Comparison of ENCODE assay signal across 8 mouse cellular contexts in the genomic region with DNA sequence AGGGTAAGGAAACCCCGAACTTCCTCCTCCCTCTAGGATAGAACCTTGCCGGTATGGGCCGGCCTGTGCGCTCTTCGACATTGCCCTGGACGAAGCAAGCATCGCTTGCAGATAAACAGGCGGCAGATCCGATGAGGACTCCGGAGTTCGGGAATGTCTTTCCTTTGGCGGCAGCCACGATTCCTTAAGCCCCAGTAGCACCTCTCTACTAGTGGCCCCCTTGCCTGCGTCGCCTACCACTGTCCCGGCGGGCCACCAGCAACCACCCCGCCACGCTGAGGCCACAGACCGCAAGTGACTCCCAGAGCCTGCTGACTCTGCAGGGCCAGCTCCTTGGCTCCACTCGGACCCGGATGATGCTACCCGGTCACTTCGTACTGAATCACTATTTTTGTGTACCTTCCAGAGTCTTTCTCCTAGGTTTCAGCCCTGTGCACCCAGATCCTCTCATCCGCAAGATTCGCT. TPM values are rescaled to one million over a fixed set of nuclear protein-coding genes. Genes with fewer than 3 reads are reported as not detected.
A peak's percentile ranks its signal among the peaks of the same experiment; 100 is the strongest.
DNase-seq lines count a peak whose midpoint lies in the region; ATAC-seq lines count a peak whose summit lies in the region.

No protein-coding gene starts in this region.

- ATAC-seq in forebrain, embryonic 12.5 days (ENCODE audit: low FRiP score) = no peak
- no peak for ATAC-seq in hindbrain, embryonic 15.5 days (ENCODE audit: low FRiP score, low read depth)
- ATAC-seq in liver, embryonic 15.5 days (ENCODE audit: insufficient read depth) = no peak

- 2% methylated on average over 26 of the region's 26 CpGs for WGBS in forebrain, embryonic 12.5 days
- under 1% methylated on average over 26 of the region's 26 CpGs for WGBS in hindbrain, embryonic 15.5 days
- under 1% methylated on average over 26 of the region's 26 CpGs for WGBS in liver, embryonic 15.5 days (ENCODE audit: insufficient replicate concordance)

- H3K27me3 ChIP-seq in forebrain, embryonic 12.5 days = peaks cover 12% of the 10 kb centered on the region; the same call in 1 of the 2 replicates
- no peaks in the 10 kb centered on the region for H3K27me3 ChIP-seq in hindbrain, embryonic 15.5 days
- H3K27me3 ChIP-seq in liver, embryonic 15.5 days = peaks cover 91% of the 10 kb centered on the region

- H3K9me3 ChIP-seq in forebrain, embryonic 12.5 days = no peaks in the 10 kb centered on the region
- H3K9me3 ChIP-seq in hindbrain, embryonic 15.5 days = no peaks in the 10 kb centered on the region
- H3K9me3 ChIP-seq in liver, embryonic 15.5 days (replicated peaks) = no peaks in the 10 kb centered on the region

- peak overlapping the region; percentile 85 for H3K4me3 ChIP-seq in forebrain, embryonic 12.5 days (replicated peaks)
- H3K4me3 ChIP-seq in hindbrain, embryonic 15.5 days = peak overlapping the region; percentile 93
- peak overlapping the region; percentile 51 for H3K4me3 ChIP-seq in liver, embryonic 15.5 days (replicated peaks)

- no peaks in the 10 kb centered on the region for H3K36me3 ChIP-seq in forebrain, embryonic 12.5 days (replicated peaks)
- no peaks in the 10 kb centered on the region for H3K36me3 ChIP-seq in hindbrain, embryonic 15.5 days
- no peaks in the 10 kb centered on the region for H3K36me3 ChIP-seq in liver, embryonic 15.5 days (replicated peaks)

- H3K4me1 ChIP-seq in forebrain, embryonic 12.5 days = peaks cover 56% of the 10 kb centered on the region
- H3K4me1 ChIP-seq in hindbrain, embryonic 15.5 days (replicated peaks) = peaks cover 50% of the 10 kb centered on the region
- no peaks in the 10 kb centered on the region for H3K4me1 ChIP-seq in liver, embryonic 15.5 days (replicated peaks)

- peak overlapping the region; percentile 100 for H3K27ac ChIP-seq in forebrain, embryonic 12.5 days
- H3K27ac ChIP-seq in hindbrain, embryonic 15.5 days (replicated peaks) = peak overlapping the region; percentile 99
- H3K27ac ChIP-seq in liver, embryonic 15.5 days (replicated peaks) = no peak overlapping the region

- H3K9ac ChIP-seq in forebrain, embryonic 12.5 days = peak overlapping the region; percentile 98
- H3K9ac ChIP-seq in hindbrain, embryonic 15.5 days = peak overlapping the region; percentile 98
- H3K9ac ChIP-seq in liver, embryonic 15.5 days = no peak overlapping the region

- peak overlapping the region; percentile 89 for H3K4me2 ChIP-seq in forebrain, embryonic 12.5 days
- peak overlapping the region; percentile 93 for H3K4me2 ChIP-seq in hindbrain, embryonic 15.5 days
- peak overlapping the region; percentile 69 for H3K4me2 ChIP-seq in liver, embryonic 15.5 days

- intact Hi-C loops in heart, postnatal 25 days (cut with DNase I) = loop anchor here (5.0 kb wide), 4 partner anchors 88 to 253 kb away; no protein-coding TSS in a partner anchor

- peak; percentile 94 for DNase-seq in heart, adult 11 months
- no peak for DNase-seq in heart, postnatal 25 days (ENCODE audit: low spot score)
- peak; percentile 12 for DNase-seq in adrenal gland, adult 8-10 months
- DNase-seq in neural tube, embryonic 10.5 days (ENCODE audit: extremely low spot score, low spot score) = peak; percentile 68
- no peak for DNase-seq in thymus, adult 18-20 months

RNA-seq across cellular contexts. Expression of a gene that starts 2.0 kb away (rescaled TPM):
- total RNA-seq in heart, postnatal 25 days (2021) = 1 to 10 TPM; 6.3 to 8.3 TPM
- total RNA-seq in adrenal gland, adult 8-10 months (2022) = 1 to 10 TPM; 3.0 to 5.4 (median 5.4) TPM
- polyA plus RNA-seq in forebrain, embryonic 12.5 days (2016; fragmentation: Nextera tagmentation; extraction: Ambion mirVana) = 27.1 and 29.5 TPM in 2 replicates
- polyA plus RNA-seq in hindbrain, embryonic 15.5 days (2015; fragmentation: Nextera tagmentation; extraction: Ambion mirVana) = 32.9 and 40.6 TPM in 2 replicates
- polyA plus RNA-seq in liver, embryonic 15.5 days (2015; fragmentation: Nextera tagmentation; extraction: Ambion mirVana) = 0.38 and 0.44 TPM in 2 replicates

Comparison
In these comparisons a context has a peak if more than half of its experiments do, and no peak if none do; other contexts are left out.
1. DNase-seq: peak in heart, adult 11 months (single experiment), adrenal gland, adult 8-10 months (single experiment) and neural tube, embryonic 10.5 days (single experiment); none in heart, postnatal 25 days (single experiment) and thymus, adult 18-20 months (0 of 2).
2. RNA of a gene that starts 2.0 kb away (polyA plus RNA-seq): 32.9 to 40.6 TPM in hindbrain, embryonic 15.5 days and 27.1 to 29.5 TPM in forebrain, embryonic 12.5 days; 0.38 to 0.44 TPM in liver, embryonic 15.5 days; every median in the first group is over 10 times any median in the second.
3. Peak in every context shown above with its lines, with median percentiles within 50 percentile points of each other: H3K4me2 ChIP-seq and H3K4me3 ChIP-seq.